Mouse (Mus musculus) midbrain, embryonic 10.5 days (tissue): ENCODE data around the gene Nmrk2. TPM values are rescaled to one million over a fixed set of nuclear protein-coding genes. Genes with fewer than 3 reads are reported as not detected.

Experiments used
- DNase-seq: peaks from one replicate; pipeline ENCODE4 v3.0.0-alpha.2; 2017; ENCODE audit warnings: low spot score
- H3K27ac ChIP-seq: fragments of 300-500 bp; sonication (generic); replicated peaks from 2 replicates; pipeline ENCODE4 v1.5.1; 2016; ENCODE audit warnings: mild to moderate bottlenecking
- H3K27me3 ChIP-seq: fragments of 300-500 bp; sonication (generic); 2 replicates; pipeline ENCODE4 v1.6.1; 2016; ENCODE audit warnings: low read depth, mild to moderate bottlenecking; ENCODE audit not compliant: poor library complexity, severe bottlenecking
- H3K36me3 ChIP-seq: fragments of 300-500 bp; sonication (generic); 2 replicates; pipeline ENCODE4 v1.6.1; 2016; ENCODE audit warnings: mild to moderate bottlenecking, moderate library complexity
- H3K4me1 ChIP-seq: fragments of 300-500 bp; sonication (generic); 2 replicates; pipeline ENCODE4 v1.6.1; 2016
- H3K4me3 ChIP-seq: fragments of 300-500 bp; sonication (generic); 2 replicates; pipeline ENCODE4 v1.5.1; 2016; ENCODE audit warnings: mild to moderate bottlenecking, moderate library complexity
- H3K9me3 ChIP-seq: fragments of 300-500 bp; sonication (generic); replicated peaks from 2 replicates; pipeline ENCODE4 v1.6.1; 2016; ENCODE audit warnings: mild to moderate bottlenecking
- WGBS: fragments of 180-500 bp; shearing (Covaris S2); methylation state at CpG from one replicate; pipeline ENCODE4 v1.1.7; 2016; 5-methylcytosine and 5-hydroxymethylcytosine counted together
- polyA plus RNA-seq: library from polyadenylated mRNA; unstranded; fragments of >200 nt; fragmentation: Nextera tagmentation; extraction: Ambion mirVana; gene quantifications from 2 replicates; pipeline ENCODE4 v1.2.1, GENCODE M21; 2016

Gene Nmrk2
- polyA plus RNA-seq: not detected in 2 replicates

DNA sequence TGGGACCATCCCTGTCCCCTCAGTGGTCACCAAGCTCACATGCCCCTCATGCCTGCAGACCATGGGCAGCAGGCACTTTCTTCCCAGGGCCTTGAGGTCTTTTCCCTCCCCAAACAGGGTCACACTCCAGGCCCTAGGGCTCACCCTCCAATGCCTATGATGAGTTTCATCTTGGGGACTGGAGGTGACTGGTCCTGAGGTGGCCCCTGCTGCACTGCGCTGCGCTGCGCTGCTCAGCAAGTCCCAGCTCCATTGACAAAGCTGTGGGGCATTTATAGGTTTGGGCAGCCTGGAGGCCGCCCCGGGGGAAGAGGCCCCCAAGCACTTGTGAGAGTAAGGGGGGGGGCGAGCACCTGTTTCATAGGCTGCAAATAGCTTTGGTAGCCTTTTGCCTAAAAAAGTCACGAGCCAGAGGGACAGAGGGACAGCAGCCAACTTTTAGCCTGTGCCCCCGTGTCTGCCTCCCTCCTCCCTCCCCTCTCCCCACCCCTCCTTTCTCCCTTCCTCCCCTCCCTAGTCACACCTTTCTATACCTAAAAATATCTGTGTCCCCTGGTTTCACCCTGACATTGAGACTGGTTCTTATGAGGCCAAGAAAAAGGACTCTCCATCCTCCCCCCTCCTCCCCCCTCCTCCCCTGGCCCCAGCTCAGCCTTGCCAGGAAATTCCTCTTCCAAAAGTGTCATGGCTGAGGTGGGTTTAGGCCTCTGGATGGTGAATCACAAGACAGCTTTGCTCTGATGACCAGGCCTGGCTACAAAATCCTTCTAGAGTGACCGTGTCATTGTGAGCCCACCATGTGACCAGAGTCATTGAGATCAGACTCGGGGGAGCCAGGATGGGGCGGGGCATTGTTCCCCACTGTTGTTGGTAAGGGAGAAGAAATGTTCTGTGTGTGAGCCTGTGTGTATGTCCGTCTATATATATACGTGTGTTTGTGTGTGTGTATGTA lies at the start of gene Nmrk2:
Nmrk2 (minus strand) TSS at position 245 of the 952 bp plus-strand sequence.
- DNase-seq: no peak
- peaks cover 3% of the 10 kb centered on the region; the same call in 1 of the 2 replicates for H3K36me3 ChIP-seq
- peaks cover 25% of the 10 kb centered on the region for H3K27me3 ChIP-seq
- WGBS: 65% methylated on average over 13 of the region's 13 CpGs
- no peak within 1 kb of the TSS for H3K4me3 ChIP-seq
- H3K27ac ChIP-seq: 0 out of 2 replicates have a peak within 1 kb of the TSS, but pooled peaks have one; percentile 13
- H3K4me1 ChIP-seq: peaks cover 4% of the 10 kb centered on the region; the same call in 1 of the 2 replicates
- H3K9me3 ChIP-seq: no peaks in the 10 kb centered on the region

DNA sequence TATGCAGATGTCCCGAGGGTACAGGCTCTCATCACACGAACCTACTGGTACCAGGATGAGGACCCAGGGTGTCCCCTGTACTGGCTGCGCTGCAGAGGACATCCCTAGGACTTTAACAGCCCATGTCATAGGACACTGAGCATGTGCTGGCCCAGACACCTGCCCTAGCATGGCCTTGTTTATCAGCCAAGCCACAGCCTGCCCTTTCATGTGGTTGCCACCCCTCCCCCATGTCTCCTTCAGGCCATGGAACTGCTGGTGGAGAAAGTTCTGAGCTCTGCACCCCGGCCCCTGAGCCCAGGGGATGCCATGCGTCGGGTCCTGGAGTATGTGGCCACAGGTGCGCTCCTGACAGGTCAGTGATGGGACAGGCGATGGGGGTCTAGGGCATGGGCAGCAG lies 47.6 kb upstream of the Nmrk2 start:
- no peak overlapping the region for H3K4me3 ChIP-seq
- no peaks in the 10 kb centered on the region; the same call in 1 of the 2 replicates for H3K36me3 ChIP-seq
- DNase-seq: no peak
- H3K9me3 ChIP-seq: no peaks in the 10 kb centered on the region
- H3K27ac ChIP-seq: no peak overlapping the region
- peaks cover 96% of the 10 kb centered on the region for H3K27me3 ChIP-seq
- 87% methylated on average over 8 of the region's 8 CpGs for WGBS
- H3K4me1 ChIP-seq: peaks cover 44% of the 10 kb centered on the region

DNA sequence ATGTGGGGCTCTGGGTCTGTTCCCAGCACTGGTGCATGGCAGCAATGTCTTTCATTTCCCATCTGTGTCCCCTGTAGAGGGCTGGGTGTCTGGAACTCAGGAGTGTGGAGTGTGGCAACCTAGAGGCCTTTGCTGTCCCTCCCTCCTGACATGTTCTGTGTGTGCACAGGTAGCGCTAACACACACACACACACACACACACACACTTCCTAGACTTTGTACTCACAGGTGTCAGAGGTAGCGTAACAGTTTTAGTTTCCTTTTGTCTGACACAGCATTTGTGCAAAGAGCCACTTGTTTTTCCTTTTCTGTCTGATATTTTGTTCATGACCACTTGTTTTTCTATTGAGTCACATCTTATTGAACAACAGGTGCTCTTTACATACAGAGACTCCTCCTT lies 46.0 kb upstream of the Nmrk2 start:
- H3K27me3 ChIP-seq: peaks cover 93% of the 10 kb centered on the region

DNA sequence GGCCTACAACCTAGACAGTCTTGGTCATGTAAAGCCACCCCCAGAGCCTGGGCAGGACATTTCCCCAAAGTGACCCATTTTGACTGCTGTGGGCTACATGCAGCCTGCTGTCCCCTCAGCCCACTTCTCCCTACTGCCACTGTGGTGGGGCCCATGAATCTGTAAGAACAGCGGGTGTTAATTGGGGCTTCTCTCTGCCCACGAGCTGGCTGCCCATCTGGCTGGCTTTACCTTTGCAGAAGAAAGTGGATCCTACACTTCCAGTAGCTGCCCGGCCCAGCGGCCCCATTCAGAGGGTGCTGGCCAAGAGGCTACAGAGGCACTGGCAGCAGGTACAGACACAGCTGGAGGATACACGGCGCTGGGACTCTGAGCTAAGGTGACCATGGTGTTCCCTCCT lies 43.3 kb upstream of the Nmrk2 start:
- WGBS: 89% methylated on average over 6 of the region's 6 CpGs
- Histone ChIP-seq H3K9me3 (no peaks in the 10 kb centered on the region), H3K36me3 (no peaks in the 10 kb centered on the region), H3K27me3 (peaks cover 93% of the 10 kb centered on the region), H3K4me1 (peaks cover 26% of the 10 kb centered on the region), H3K4me3 (no peak overlapping the region), H3K27ac (peak overlapping the region; percentile 39; the same call in 1 of the 2 replicates)
- DNase-seq: no peak

More for the DNA sequence above, 46.0 kb upstream of the Nmrk2 start:
- H3K4me3 ChIP-seq: no peak overlapping the region
- 98% methylated on average over 2 of the region's 2 CpGs for WGBS
- H3K36me3 ChIP-seq: no peaks in the 10 kb centered on the region; the same call in 1 of the 2 replicates
- no peak for DNase-seq
- no peaks in the 10 kb centered on the region for H3K9me3 ChIP-seq
- H3K27ac ChIP-seq: no peak overlapping the region
- H3K4me1 ChIP-seq: peaks cover 39% of the 10 kb centered on the region

DNA sequence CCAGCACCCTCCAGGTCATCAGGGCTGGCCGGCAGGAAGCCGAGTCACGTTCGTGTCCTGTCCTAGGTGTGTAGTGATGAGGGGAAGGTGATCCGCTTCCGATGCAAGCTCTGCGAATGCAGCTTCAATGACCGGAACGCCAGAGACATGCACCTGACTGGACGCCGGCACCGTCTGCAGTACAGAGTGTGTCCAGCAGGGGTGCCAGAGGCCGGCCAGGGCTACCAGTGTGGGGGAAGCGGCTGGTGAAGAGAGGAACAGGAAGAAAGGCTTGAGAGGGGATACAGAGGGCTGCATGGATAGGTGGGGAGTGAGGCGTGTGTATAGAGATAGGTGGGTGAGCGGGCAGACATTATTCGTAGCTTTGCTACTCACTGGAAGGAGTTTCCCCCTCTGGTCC lies 42.7 kb upstream of the Nmrk2 start:
- Histone ChIP-seq H3K27ac (peak overlapping the region; percentile 39; the same call in 1 of the 2 replicates), H3K4me1 (peaks cover 27% of the 10 kb centered on the region), H3K36me3 (no peaks in the 10 kb centered on the region), H3K4me3 (0 out of 2 replicates have a peak overlapping the region, but pooled peaks have one; percentile 15), H3K9me3 (no peaks in the 10 kb centered on the region), H3K27me3 (peaks cover 93% of the 10 kb centered on the region)
- peak; percentile 84 for DNase-seq
- 10% methylated on average over 17 of the region's 17 CpGs for whole genome bisulfite sequencing

DNA sequence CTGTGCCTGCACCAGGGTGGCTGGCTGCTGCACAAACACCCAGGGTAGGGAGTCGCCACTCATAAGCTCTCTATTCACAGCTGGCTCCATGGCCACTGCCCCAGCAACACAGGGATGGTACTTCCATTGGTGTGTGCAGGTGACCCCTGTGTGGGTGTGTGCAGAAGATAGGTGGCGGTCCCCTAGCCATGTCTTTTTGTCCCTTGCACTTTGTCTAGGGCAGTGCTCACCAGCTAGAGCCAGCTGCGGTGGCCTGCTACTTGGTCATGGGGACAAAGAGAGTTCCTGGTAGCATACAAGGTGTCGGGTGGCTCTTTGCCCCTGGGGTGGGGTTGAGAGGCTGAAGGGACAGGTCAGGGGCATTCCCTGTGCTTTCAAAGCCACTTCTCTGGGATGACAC lies 42.3 kb upstream of the Nmrk2 start:
- Histone ChIP-seq H3K4me3 (no peak overlapping the region), H3K9me3 (no peaks in the 10 kb centered on the region), H3K4me1 (peaks cover 32% of the 10 kb centered on the region), H3K27me3 (peaks cover 93% of the 10 kb centered on the region), H3K27ac (no peak overlapping the region), H3K36me3 (no peaks in the 10 kb centered on the region)
- DNase-seq: no peak
- 84% methylated on average over 4 of the region's 4 CpGs for WGBS

DNA sequence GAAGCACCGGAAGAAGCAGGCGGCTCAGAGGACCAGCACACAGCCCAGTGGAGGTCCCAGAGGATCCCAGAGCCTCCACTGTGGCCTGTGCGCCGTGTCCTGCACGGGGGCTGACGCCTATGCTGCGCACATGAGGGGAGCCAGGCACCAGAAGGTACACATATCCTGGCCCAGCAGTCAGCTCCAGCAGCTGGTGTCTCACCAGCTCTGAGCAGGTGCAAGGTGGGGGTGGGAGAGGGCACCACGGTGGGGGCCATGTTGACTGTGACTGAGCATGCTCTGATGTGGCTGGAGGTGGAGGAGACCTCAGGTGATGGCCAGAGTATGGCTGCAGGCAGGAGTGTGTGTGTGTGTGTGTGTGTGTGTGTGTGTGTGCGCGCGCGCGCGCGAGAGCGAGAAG lies 40.2 kb upstream of the Nmrk2 start:
- H3K27me3 ChIP-seq: peaks cover 93% of the 10 kb centered on the region
- no peaks in the 10 kb centered on the region for H3K9me3 ChIP-seq

DNA sequence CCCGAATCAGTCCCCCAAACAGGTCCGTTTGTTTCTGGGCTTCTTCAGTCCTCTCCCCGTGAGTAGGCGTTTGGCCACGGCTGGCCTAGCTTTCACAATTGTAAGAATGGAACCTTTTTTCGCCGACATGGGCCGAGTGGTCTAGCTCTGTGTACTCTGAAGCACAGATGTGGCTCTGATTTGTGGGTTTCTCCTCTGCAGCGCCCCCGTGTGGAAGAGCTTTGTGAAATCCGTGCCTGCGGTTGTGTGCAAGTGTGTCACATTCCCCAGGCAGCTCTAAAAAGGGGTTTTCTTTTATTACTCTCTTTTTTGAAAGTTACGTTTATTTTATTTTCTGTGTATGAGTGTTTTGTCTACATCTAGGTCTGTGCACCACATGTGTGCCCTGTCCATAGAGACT lies 39.0 kb upstream of the Nmrk2 start:
- peaks cover 91% of the 10 kb centered on the region for H3K27me3 ChIP-seq
- H3K9me3 ChIP-seq: no peaks in the 10 kb centered on the region
- H3K36me3 ChIP-seq: no peaks in the 10 kb centered on the region
- DNase-seq: peak; percentile 72
- no peak overlapping the region for H3K4me3 ChIP-seq
- peaks cover 41% of the 10 kb centered on the region for H3K4me1 ChIP-seq
- WGBS: 22% methylated on average over 13 of the region's 13 CpGs
- H3K27ac ChIP-seq: no peak overlapping the region

More for the DNA sequence above, 40.2 kb upstream of the Nmrk2 start:
- DNase-seq: no peak
- 88% methylated on average over 16 of the region's 16 CpGs for WGBS
- Histone ChIP-seq H3K4me1 (peaks cover 45% of the 10 kb centered on the region), H3K36me3 (no peaks in the 10 kb centered on the region), H3K4me3 (no peak overlapping the region), H3K27ac (no peak overlapping the region)

DNA sequence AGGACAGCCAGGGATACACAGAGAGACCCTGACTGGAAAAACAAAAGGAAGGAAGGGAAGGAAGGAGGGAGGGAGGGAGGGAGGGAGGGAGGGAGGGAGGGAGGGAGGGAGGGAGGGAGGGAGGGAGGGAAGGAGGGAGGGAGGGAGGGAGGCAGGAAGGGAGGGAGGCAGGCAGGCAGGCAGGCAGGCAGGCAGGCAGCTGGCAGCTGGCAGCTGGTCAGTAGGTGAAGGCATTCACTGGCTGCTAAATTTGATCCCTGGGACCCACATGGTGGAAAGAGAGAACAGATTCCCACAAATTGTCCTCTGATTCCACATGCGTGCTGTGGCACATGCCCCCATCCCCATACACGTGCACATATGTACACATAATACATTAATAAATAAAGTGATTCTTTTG lies 36.8 kb upstream of the Nmrk2 start:
- no peak for DNase-seq
- Histone ChIP-seq H3K27me3 (peaks cover 71% of the 10 kb centered on the region), H3K4me1 (peaks cover 34% of the 10 kb centered on the region), H3K9me3 (no peaks in the 10 kb centered on the region), H3K36me3 (no peaks in the 10 kb centered on the region), H3K4me3 (no peak overlapping the region), H3K27ac (no peak overlapping the region)
- 78% methylated on average over 2 of the region's 2 CpGs for WGBS

DNA sequence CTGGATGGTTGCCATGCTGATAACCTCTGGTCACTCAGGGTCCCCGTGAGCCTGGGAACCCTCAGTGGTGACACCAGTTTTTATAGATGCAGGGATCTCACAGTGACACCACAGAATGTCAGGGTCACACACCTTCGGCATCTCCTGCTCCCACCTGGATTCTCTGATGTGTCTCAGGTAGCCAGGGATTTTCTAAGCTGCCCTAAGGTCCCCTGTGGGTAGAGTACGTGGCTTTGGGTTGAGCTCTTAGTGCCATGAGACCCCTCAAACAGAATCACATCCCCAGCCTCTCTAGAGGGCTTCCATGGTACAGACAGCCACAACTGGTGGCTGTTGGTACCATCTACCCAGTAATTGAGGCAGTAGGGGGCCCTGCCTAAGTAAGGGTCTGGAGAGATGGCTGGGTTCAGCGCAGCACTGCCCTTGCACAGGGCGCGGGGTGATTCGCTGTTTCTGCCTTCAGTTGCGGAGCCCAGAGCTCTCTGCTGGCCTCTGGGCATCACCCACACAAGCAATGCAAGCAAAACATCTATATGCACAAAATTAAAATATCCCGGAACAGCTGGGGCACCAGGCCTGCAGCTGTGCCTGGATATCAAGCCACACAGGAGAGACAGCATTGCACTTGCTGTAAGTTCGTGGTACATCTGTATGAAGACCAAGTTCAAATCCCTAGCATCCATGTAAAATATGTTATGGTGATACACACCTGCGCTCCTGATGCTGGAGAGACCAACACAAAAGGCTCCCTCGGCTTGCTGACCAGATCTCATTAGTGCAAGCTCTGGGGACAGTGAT lies 34.8 kb upstream of the Nmrk2 start:
- Histone ChIP-seq H3K4me3 (no peak overlapping the region), H3K27ac (no peak overlapping the region), H3K4me1 (peaks cover 45% of the 10 kb centered on the region), H3K9me3 (no peaks in the 10 kb centered on the region), H3K27me3 (peaks cover 65% of the 10 kb centered on the region), H3K36me3 (no peaks in the 10 kb centered on the region)
- no peak for DNase-seq
- 92% methylated on average over 12 of the region's 12 CpGs for WGBS

DNA sequence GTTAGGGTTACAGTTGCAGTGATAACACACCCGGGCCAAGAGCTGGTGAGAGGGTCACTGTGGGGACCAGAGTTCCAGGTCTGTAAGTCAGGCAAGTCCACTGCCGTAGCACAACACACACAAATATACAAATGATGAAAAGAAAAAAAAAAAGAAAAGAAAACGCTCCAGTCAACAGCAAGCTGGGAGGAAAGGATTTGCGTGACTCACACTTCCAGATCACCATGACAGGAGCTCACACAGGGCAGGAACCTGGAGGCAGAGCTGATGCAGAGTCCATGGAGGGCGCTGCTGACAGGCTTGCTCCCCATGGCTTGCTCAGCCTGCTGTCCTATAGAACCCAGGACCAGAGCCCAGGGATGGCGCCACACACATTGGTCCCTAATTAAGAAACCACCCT lies 32.4 kb upstream of the Nmrk2 start:
- DNase-seq: no peak
- no peak overlapping the region for H3K4me3 ChIP-seq
- H3K4me1 ChIP-seq: peaks cover 54% of the 10 kb centered on the region
- H3K27me3 ChIP-seq: peaks cover 61% of the 10 kb centered on the region
- 85% methylated on average over 6 of the region's 6 CpGs for WGBS
- H3K27ac ChIP-seq: no peak overlapping the region
- H3K36me3 ChIP-seq: no peaks in the 10 kb centered on the region
- H3K9me3 ChIP-seq: no peaks in the 10 kb centered on the region

DNA sequence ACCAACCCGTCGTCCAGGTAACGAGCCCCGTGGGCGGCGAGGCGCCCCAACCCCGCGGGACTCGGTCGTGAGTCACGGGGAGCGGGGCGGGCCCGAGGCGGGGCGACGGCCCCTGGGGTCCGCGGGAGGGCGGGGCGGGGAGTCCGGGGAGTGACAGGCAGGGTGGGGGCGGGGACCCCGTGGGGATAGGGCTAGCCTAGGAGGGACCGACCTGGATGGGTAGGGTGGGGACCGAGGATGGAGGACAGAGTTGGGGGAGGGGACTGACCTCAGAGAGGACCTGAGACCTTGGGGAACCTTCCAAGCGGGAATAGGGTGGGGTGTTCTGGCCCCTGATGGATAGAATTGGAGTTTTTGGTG lies 31.4 kb upstream of the Nmrk2 start:
- peak overlapping the region; percentile 92 for H3K27ac ChIP-seq

More for the DNA sequence above, 31.4 kb upstream of the Nmrk2 start:
- WGBS: 2% methylated on average over 26 of the region's 28 CpGs
- H3K36me3 ChIP-seq: no peaks in the 10 kb centered on the region
- peak overlapping the region; percentile 81 for H3K4me3 ChIP-seq
- no peak for DNase-seq
- peaks cover 50% of the 10 kb centered on the region for H3K4me1 ChIP-seq
- H3K9me3 ChIP-seq: no peaks in the 10 kb centered on the region
- peaks cover 61% of the 10 kb centered on the region for H3K27me3 ChIP-seq
